Mouse (Mus musculus) cerebellum, adult 18-20 months (tissue): Measurements from ENCODE around the gene Krt15.

Experiments used
- DNase-seq, 2 experiments: peaks; one replicate each; pipeline ENCODE4 v3.0.0; 2021

Gene Krt15

GRCm38 (mm10) chr11:100135731-100136130 is at the start of gene Krt15:
TSS of gene Krt15 (minus strand) at chr11:100135928.
- DNase-seq, result no peak

GRCm38 (mm10) chr11:100181725-100182124 is 46.0 kb upstream of the Krt15 start:
- DNase-seq, result no peak

DNA sequence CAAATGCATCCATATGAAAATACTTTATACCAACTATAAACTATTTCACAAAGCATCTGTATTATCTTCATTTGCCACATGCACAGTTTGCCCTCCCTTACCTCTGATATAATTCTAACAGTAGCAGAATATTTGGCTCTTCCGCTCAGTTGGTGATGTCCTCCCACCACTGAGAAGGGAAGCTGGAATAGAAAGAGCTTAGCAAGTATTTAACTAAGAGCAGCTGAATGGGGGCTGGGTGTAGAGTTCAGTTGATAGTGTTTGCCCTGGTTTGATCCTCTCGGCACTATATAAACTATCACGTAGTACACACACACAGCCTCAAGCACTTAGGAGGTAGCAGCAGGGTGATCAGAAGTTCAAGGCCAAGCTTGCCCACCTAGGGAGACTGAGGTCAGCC is 43.5 kb upstream of the Krt15 start:
- DNase-seq, result no peak

GRCm38 (mm10) chr11:100178307-100178706 is 42.6 kb upstream of the Krt15 start:
- DNase-seq, result no peak

GRCm38 (mm10) chr11:100176791-100177190 is 41.1 kb upstream of the Krt15 start:
- DNase-seq, result no peak

DNA sequence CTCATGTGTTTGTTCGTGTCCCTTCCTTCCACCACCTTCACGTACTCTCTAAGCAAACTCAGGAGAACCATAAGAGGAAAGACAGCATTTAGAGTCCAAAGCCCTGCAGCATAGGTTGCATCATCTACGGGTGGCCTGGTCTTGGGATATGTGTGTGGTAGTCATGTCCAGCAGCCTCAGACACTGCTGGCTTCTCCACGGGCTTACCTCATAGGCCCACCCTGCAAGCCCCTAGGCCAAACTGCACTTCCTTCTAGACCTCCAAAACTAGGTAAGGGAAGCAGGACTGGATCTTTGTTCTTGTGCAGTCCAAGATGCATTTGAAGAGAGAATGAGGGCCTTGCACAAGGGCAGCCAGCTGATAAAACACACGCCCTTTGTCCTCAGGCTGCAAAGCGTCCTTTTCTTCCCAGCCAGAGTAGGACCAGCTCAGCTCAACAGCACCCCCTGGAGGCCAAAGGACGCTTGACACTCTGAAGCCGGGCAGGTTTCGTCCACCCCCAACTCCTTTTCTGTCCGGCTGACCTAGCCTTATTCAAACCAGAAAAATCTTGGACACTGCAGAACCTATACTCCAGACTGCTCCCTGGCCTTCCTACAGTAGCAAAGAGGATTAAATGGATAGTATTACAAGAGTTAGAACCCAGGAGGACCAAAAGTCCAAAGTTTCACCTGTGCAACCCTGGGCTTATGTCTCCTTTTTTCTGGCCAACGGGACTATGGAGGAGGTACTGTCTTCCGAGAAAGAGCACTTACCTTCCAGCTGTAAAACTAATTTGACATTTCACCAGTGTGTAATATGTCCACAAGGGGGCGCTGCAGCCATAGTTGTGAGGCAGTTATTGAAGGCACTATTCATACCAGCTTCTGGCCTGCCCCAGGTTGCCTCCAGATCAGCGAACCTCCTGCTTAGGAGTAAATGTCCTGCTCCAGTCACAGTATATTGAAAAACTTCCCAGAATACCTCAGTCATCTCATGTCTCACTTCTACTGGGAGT is 33.3 kb upstream of the Krt15 start:
- peak; percentile 25 to 55 for DNase-seq

GRCm38 (mm10) chr11:100168071-100168470 is 32.3 kb upstream of the Krt15 start:
- peak in 1 of 2 experiments; percentile 2 for DNase-seq

DNA sequence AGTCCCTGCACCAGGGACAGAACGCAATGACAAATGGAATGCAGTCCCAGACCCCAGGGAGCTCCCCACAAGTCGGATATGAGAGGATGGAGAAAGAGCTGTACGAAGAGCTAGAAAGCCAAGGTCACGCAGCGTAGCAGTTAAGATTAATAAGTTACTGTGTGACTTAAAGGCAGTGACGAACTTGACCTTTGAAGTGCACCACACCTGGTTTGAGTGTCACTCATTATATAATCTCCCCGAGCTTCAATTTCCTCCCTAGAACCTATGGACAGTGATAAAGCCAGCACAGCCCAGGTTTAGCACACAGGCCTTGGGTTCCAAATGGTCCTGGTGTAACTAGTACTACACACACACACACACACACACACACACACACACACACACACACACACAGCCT is 28.7 kb upstream of the Krt15 start:
- no peak for DNase-seq

GRCm38 (mm10) chr11:100157908-100158477 is 22.3 kb upstream of the Krt15 start:
- DNase-seq, result no peak

GRCm38 (mm10) chr11:100157331-100157730 is 21.6 kb upstream of the Krt15 start:
- no peak for DNase-seq

- DNase-seq, result no peak
Measured at GRCm38 (mm10) chr11:100155497-100156255, 19.9 kb upstream of the Krt15 start.

DNA sequence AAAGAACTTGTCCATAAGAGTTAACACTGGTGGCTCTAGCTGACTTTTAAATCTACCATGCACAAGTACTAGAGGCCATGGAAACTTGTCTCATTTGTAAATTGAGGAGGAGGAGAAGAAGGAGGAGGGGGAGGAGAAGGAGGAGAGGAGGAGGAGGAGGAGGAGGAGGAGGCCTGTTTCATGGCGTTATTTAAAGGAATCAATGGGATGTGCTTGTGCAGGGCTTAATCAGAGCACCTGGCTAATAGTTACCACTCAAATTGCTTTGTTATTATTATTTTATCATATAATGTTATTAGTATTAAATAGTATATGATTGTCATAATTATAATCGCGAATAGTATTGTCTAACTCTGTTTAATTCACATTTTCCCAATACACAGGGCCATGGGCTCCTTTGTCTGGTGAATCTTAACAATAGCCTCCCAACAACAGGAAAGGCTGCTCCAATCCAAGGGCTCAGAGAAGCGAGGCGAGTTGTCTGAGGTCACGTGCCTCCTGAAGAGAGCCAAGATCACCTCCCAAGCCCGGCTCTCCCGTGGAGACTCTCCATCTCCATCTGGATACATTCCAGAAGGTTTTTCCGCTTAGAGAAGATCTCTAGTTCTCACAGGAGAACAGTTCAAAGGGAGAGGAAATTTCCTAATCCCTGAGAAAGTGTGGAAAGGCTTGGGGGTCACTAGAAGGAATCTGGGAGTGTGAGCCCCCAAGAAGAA is 13.0 kb upstream of the Krt15 start, which contains the start of gene Krt19:
Gene Krt19, minus strand, starts transcription at position 51 of the 716 bp plus-strand sequence.
- no peak for DNase-seq

DNA sequence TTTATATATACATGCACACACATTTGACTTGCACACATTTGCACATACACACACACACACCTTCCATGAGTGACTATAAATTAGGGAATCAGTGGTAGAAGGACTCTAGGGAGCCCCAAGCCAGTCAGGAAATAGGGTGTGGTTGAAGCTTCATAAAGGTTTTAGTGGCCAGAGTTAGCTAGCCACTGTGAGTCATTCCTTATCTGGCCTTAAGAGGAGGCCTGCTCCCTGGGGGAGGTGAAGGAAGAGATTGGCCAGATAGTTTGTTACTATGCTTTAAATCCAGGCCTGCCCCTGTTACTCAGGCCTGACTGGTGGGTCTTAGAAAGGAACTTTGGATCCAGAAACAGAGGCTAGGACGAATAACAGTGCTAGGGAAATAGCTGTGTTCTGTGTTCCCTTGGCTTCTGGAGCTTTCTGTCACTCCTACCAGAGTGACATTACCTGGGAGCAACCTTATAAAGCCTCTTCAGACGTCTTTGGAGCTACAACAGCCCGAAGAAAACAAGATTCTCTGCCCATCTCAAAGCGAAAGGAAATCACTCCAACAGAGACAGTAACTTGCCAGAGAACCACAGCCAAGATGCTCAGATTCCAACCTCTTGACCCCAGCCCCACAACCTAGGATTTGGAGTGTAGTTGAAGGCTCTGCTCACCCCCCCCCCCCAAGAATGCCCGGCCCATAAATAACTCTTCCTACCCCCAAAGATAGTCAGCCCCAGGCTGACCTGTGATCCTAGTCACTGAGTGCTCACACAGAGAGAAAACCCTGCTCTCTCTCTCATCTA is 12.0 kb upstream of the Krt15 start:
- no peak for DNase-seq

DNA sequence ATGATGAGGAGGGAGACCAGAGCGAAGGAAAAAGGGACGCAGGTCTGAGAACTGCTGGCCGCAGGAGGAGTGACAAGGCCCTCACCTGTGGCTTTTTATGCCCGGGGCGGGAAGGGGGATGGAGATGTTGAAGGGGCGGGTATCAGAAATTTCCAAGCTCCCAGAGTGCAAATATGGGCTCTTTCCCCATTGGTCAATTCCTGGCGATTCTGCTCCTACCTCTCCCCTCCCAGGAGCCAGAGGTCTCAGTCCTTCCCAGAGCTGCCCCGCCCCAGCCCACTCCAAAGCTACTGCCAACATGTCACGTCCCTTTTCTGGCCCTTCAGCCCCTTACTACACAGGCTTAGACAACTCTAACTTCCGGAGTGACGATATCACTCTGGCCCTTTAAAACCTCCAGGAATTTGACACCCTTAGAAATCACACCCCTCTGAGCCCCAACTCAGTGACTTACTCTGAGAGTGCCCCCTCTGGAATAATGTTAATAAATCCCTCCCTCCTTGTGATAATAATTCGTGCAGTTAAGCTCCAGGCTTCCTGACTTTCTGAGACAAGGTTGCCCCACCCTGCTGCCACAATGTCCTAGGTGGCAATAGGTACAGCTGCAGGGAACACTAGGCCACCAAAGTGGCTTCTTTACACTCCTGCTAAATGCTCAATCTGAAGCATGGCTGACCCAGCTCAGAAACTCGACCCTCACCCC is 10.3 kb upstream of the Krt15 start:
- no peak for DNase-seq

DNA sequence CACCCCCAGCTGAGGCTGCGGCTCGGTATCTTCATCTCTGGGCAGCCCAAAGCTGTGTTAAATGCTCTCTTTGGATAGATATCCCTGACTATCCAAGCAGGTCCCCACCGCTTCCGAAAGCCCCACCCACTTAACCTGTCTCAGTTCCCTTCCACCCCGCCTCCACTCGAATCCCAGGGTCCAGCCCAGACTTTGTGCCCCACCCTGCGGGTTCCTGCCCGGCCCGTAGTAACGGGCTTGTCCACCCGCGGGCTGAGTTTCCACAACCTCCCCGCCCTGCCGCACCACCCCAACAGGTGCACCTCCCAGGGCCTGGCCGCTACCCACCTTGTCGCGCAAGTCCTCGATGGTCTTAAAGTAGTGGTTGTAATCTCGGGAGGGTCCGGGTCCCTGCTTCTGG is 9.4 kb upstream of the Krt15 start:
- no peak for DNase-seq

DNA sequence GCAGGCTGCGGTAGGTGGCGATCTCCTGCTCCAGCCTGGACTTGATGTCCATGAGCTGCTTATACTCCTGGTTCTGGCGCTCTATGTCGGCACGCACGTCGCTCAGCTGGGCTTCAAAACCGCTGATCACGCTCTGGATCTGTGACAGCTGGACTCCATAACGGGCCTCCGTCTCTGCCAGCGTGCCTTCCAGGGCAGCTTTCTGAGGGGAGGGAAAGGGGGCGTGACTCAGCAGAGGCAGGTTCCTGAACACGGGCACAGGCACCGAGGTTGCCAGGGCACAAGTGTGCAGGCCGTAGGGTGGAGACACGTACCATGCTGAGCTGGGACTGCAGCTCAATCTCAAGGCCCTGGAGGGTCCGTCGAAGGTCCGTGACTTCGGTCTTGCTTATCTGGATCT is 5.2 kb upstream of the Krt15 start:
- no peak for DNase-seq

DNA sequence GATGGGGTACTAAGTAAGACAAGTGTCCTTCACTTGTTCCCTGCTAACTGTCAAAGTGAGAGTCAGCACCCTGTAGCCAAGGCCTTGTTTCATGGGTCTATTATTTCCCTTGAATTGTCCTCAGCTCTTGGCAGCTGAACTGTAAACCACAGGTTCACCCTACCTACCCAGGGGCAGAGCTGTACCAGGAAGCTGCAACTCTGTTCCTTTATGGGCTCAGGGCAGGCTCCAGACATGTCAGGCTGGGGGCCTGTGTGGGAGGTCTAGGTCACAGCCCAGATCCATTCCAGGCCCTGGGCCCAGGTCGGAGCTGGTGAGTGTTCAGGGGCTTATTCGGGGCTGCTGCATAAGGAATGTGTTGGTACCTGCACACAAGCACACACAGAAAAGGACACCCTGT is 3.7 kb upstream of the Krt15 start:
- no peak for DNase-seq

- DNase-seq, result no peak
Measured at GRCm38 (mm10) chr11:100138809-100139208, 3.1 kb upstream of the Krt15 start.

- DNase-seq, result no peak
Measured at GRCm38 (mm10) chr11:100137693-100138092, 2.0 kb upstream of the Krt15 start.

DNA sequence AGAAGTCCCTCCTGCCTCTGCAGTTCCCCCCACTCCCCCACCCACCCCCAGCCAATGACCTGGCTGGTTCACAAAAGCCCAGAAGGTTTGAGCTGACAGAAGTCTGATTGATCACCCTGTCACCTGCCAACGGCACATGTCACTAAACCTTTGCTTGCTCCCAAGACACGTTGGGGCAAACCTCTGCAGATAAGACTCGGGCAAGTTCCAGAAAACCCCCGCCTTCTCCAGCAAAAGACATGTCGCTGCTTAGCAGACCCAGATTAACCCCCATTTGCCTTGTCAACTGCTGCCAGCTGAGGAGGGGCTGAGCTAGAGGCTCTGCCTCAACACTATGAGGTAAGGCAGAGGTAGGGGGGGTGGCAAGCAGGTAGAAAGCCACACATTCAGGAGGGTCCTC is 831 bp upstream of the Krt15 start:
- DNase-seq, result no peak

DNA sequence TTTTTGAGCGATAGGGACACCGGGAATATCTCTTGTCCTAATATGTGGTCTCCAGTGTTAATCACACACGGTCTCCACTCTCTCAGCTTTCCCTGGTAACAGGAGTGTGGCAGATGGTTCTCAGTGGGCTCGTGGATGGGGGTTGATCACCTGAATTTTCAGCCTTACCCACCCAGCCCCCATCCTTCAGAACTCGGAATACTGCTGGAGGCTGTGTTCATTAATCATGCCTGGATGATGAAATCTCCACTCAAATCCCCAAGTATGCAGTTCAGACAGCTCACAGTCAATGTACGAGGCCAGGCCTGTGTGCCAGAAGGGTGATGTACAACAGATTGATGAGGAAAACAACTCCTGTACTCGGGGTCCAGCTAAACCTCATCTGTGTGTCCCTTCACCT is 10.8 kb downstream of the Krt15 start:
- DNase-seq, result no peak
